Mouse (Mus musculus): ENCODE measurements around the gene Hopx. TPM values are rescaled to one million over a fixed set of nuclear protein-coding genes. Genes with fewer than 3 reads are reported as not detected.

The Hopx gene
- polyA plus RNA-seq, 1 experiment from 2014 or later, result 2.4 TPM

DNA sequence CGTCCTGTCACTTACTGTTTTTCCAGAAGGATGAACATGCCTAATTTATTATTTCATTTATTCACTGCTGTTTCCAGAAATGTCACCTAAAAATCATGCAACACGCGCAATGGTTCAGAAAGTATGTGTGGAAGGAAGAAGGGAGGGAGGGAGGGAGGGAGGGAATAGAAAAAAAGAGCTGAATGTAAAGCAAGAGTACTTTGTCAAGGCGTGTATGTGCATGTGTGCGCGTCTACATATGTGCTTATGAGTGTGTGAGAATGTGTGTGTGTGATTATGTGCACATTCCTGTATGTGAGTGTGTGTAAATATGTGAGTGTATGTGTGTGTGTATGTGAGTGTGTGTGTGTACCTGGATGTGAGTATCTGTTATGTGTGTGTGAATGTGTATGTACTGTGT, 25.9 kb upstream of the Hopx start:
- DNase-seq (no peak), ATAC-seq (ENCODE audit: insufficient read depth) (no peak)
- no peak overlapping the region for H3K9ac ChIP-seq
- H3K4me3 ChIP-seq (ENCODE audit: low read depth, low read length), result no peak overlapping the region
- H3K27me3 ChIP-seq (ENCODE audit: insufficient read depth, low read length), result no peaks in the 10 kb centered on the region
- WGBS, result 67% methylated on average over 6 of the region's 6 CpGs
- no peak overlapping the region for H3K4me2 ChIP-seq
- H3K36me3 ChIP-seq (ENCODE audit: insufficient read depth), result no peaks in the 10 kb centered on the region
- TF ChIP-seq CTCF (IDR thresholded peaks at IDR 0.05; ENCODE audit: low read depth), result no peak
- H3K9me3 ChIP-seq (ENCODE audit: low read depth, low read length), result no peaks in the 10 kb centered on the region
- peaks cover 16% of the 10 kb centered on the region for H3K4me1 ChIP-seq (ENCODE audit: insufficient read depth)
- H3K27ac ChIP-seq (ENCODE audit: low read depth), result no peak overlapping the region

- 29% methylated on average over 6 of the region's 6 CpGs for WGBS
- H3K9me3 ChIP-seq (ENCODE audit: low read depth, low read length), result no peaks in the 10 kb centered on the region
- peaks cover 16% of the 10 kb centered on the region for H3K4me1 ChIP-seq (ENCODE audit: insufficient read depth)
- no peak for DNase-seq
- H3K27me3 ChIP-seq (ENCODE audit: insufficient read depth, low read length), result no peaks in the 10 kb centered on the region
- H3K36me3 ChIP-seq (ENCODE audit: insufficient read depth), result no peaks in the 10 kb centered on the region
- H3K4me2 ChIP-seq, result peak overlapping the region; percentile 35
- H3K4me3 ChIP-seq (ENCODE audit: low read depth, low read length), result no peak overlapping the region
- ATAC-seq (ENCODE audit: insufficient read depth), result 0 out of 2 replicates have a peak, but pooled peaks have one; percentile 19
- TF ChIP-seq CTCF (IDR thresholded peaks at IDR 0.05; ENCODE audit: low read depth), result no peak
- H3K27ac ChIP-seq (ENCODE audit: low read depth), result no peak overlapping the region
- H3K9ac ChIP-seq, result no peak overlapping the region
Measured at GRCm38 (mm10) chr5:77140108-77140507, 25.2 kb upstream of the Hopx start.

DNA sequence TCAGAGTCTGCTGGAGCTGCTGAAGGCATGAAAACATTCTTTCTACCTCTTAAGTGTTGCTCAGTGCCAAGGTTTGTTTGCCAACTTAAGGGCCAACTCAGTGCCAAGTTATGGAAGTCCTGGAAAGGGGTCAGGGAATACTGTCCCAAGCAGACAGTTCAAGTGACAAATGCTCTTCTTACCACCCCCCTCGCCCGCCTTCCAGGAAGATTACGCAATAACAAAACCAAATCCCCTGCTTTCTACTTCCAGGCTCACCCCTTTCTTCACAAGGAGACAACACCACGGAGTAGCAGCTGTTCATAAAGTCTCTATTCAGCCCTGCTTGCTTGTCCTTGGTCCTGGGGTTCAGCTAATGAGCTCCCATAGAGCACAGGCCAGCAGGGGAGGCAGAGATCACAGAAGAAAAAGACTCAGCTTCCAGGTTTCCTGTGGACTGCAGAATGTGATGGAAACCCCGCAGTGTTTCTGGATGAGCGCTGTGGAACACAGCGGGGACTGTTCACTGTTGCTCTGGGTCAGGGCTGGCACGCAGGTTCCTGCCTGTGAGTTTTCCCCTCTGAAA, 22.9 kb upstream of the Hopx start:
- DNase-seq, result peak; percentile 72
- no peaks in the 10 kb centered on the region for H3K27me3 ChIP-seq (ENCODE audit: insufficient read depth, low read length)
- peak overlapping the region; percentile 74; the same call in 1 of the 2 replicates for H3K27ac ChIP-seq (ENCODE audit: low read depth)
- peaks cover 16% of the 10 kb centered on the region for H3K4me1 ChIP-seq (ENCODE audit: insufficient read depth)
- 40% methylated on average over 8 of the region's 8 CpGs for WGBS
- peak; percentile 14; the same call in 1 of the 2 replicates for TF ChIP-seq CTCF (IDR thresholded peaks at IDR 0.05; ENCODE audit: low read depth)
- peak; percentile 55; the same call in 1 of the 2 replicates for ATAC-seq (ENCODE audit: insufficient read depth)
- H3K4me3 ChIP-seq (ENCODE audit: low read depth, low read length), result no peak overlapping the region
- no peak overlapping the region for H3K4me2 ChIP-seq
- H3K9ac ChIP-seq, result peak overlapping the region; percentile 6; the same call in 1 of the 2 replicates
- no peaks in the 10 kb centered on the region for H3K36me3 ChIP-seq (ENCODE audit: insufficient read depth)
- no peaks in the 10 kb centered on the region for H3K9me3 ChIP-seq (ENCODE audit: low read depth, low read length)

GRCm38 (mm10) chr5:77136684-77137224, 21.8 kb upstream of the Hopx start:
- ATAC-seq (ENCODE audit: insufficient read depth) (no peak), DNase-seq (no peak)
- H3K27me3 ChIP-seq (ENCODE audit: insufficient read depth, low read length), result no peaks in the 10 kb centered on the region
- 64% methylated on average over 4 of the region's 4 CpGs for WGBS
- no peaks in the 10 kb centered on the region for H3K9me3 ChIP-seq (ENCODE audit: low read depth, low read length)
- H3K4me2 ChIP-seq, result no peak overlapping the region
- H3K36me3 ChIP-seq (ENCODE audit: insufficient read depth), result no peaks in the 10 kb centered on the region
- 0 out of 2 replicates have a peak overlapping the region, but pooled peaks have one; percentile 74 for H3K27ac ChIP-seq (ENCODE audit: low read depth)
- H3K4me3 ChIP-seq (ENCODE audit: low read depth, low read length), result no peak overlapping the region
- no peak overlapping the region for H3K9ac ChIP-seq
- no peak for TF ChIP-seq CTCF (IDR thresholded peaks at IDR 0.05; ENCODE audit: low read depth)
- H3K4me1 ChIP-seq (ENCODE audit: insufficient read depth), result peaks cover 16% of the 10 kb centered on the region

DNA sequence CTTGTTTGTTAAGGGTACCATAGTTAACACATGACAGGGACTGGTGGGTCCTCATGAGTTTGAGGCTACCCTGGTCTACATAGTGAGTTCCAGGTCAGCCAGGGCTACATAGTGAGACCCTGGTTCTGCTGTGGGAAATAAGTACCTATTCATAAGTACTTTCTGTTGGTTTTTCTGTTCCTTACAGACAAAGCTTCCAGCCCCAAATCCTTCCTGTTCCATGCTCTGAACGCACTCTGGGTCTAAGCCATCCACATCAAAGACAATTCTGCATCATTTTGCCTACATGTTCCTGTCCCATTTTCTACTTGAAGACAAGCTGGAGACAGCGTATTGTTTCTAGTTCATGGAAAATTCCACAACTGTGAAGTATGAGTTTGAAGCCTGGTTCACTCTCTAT, 20.0 kb upstream of the Hopx start:
- H3K4me1 ChIP-seq (ENCODE audit: insufficient read depth), result peaks cover 18% of the 10 kb centered on the region
- no peak overlapping the region for H3K4me3 ChIP-seq (ENCODE audit: low read depth, low read length)
- no peaks in the 10 kb centered on the region for H3K27me3 ChIP-seq (ENCODE audit: insufficient read depth, low read length)
- TF ChIP-seq CTCF (IDR thresholded peaks at IDR 0.05; ENCODE audit: low read depth), result no peak
- H3K36me3 ChIP-seq (ENCODE audit: insufficient read depth), result no peaks in the 10 kb centered on the region
- no peak overlapping the region for H3K4me2 ChIP-seq
- no peaks in the 10 kb centered on the region for H3K9me3 ChIP-seq (ENCODE audit: low read depth, low read length)
- no peak overlapping the region for H3K9ac ChIP-seq
- ATAC-seq (ENCODE audit: insufficient read depth) (no peak), DNase-seq (no peak)
- WGBS, result 88% methylated on average over 2 of the region's 2 CpGs
- no peak overlapping the region for H3K27ac ChIP-seq (ENCODE audit: low read depth)

DNA sequence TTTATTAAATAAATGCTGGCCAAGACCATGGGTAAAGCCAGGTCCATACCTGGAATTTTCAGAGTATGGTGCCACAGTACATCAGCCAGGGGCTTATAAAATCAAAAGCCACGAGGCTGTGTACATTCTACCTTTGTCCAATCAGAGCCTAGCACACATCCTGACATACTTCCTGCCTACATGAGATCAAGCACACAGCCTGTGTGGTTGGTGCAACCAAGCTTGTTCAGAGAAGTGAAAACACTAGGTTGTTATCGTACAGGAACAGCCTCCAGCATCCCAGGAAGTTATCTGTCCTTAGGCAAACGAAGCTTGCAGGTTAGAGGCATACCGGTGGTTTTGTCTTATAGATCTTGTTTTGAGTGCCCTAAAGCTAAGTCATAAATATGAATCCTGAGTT, 19.5 kb upstream of the Hopx start:
- no peak overlapping the region for H3K4me2 ChIP-seq
- no peak overlapping the region for H3K27ac ChIP-seq (ENCODE audit: low read depth)
- H3K4me1 ChIP-seq (ENCODE audit: insufficient read depth), result peaks cover 17% of the 10 kb centered on the region
- H3K9ac ChIP-seq, result no peak overlapping the region
- DNase-seq, result no peak
- no peak for ATAC-seq (ENCODE audit: insufficient read depth)
- no peaks in the 10 kb centered on the region for H3K36me3 ChIP-seq (ENCODE audit: insufficient read depth)
- no peak overlapping the region for H3K4me3 ChIP-seq (ENCODE audit: low read depth, low read length)
- H3K9me3 ChIP-seq (ENCODE audit: low read depth, low read length), result no peaks in the 10 kb centered on the region
- H3K27me3 ChIP-seq (ENCODE audit: insufficient read depth, low read length), result no peaks in the 10 kb centered on the region
- TF ChIP-seq CTCF (IDR thresholded peaks at IDR 0.05; ENCODE audit: low read depth), result no peak
- WGBS, result 54% methylated on average over 4 of the region's 4 CpGs

GRCm38 (mm10) chr5:77133960-77134359, 19.0 kb upstream of the Hopx start:
- Histone ChIP-seq H3K4me3 (ENCODE audit: low read depth, low read length) (no peak overlapping the region), H3K27me3 (ENCODE audit: insufficient read depth, low read length) (no peaks in the 10 kb centered on the region), H3K4me2 (no peak overlapping the region), H3K9me3 (ENCODE audit: low read depth, low read length) (peaks cover 2% of the 10 kb centered on the region; the same call in 1 of the 2 replicates), H3K4me1 (ENCODE audit: insufficient read depth) (peaks cover 17% of the 10 kb centered on the region), H3K36me3 (ENCODE audit: insufficient read depth) (no peaks in the 10 kb centered on the region), H3K27ac (ENCODE audit: low read depth) (no peak overlapping the region), H3K9ac (no peak overlapping the region)
- DNase-seq (no peak), ATAC-seq (ENCODE audit: insufficient read depth) (no peak)
- TF ChIP-seq CTCF (IDR thresholded peaks at IDR 0.05; ENCODE audit: low read depth), result no peak
- 63% methylated on average over 5 of the region's 5 CpGs for WGBS
